Comparison of ENCODE assay signal across 20 mouse cellular contexts in the genomic region with DNA sequence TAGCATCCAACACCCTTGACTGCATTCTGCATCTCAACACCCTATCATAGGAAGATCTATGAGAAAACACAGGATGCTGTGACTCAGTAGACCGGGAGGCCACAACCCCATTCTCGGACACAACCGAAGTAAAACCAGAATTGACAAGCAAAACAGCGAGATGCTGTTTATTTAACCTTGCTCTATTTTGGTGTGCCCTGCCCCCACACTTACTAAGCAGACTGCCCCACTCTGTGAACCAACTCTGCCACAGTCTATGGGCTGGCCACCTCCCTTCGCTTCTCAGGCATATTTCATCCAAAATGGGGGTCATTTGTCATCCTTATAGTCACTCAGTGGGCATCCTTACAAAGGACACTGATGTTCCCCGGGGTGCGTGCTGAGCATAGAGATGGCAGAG.
DNase-seq lines count a peak whose midpoint lies in the region; ATAC-seq and TF ChIP-seq lines count a peak whose summit lies in the region.
"Had no signal": no experiment of that assay in that cellular context is flagged by ENCODE, and none has a peak within 500 bp of the region (broad histone marks: within the 10 kb centered on the region; RNA-seq: fewer than 3 reads in every experiment).

No protein-coding gene starts in this region.

- TF ChIP-seq CTCF in lung, postnatal 0 days (IDR thresholded peaks at IDR 0.05) = no peak

- no peaks in the 10 kb centered on the region for H3K27me3 ChIP-seq in lung, postnatal 0 days (replicated peaks; ENCODE audit: insufficient read depth, low read length)
- H3K27me3 ChIP-seq in limb, embryonic 10.5 days (ENCODE audit: low read depth, poor library complexity, severe bottlenecking) = no peaks in the 10 kb centered on the region
- H3K27me3 ChIP-seq in liver, embryonic 11.5 days (replicated peaks; ENCODE audit: control insufficient read depth, insufficient read depth, low read length) = no peaks in the 10 kb centered on the region
- H3K27me3 ChIP-seq: embryonic facial prominence, embryonic 13.5 days; heart, embryonic 15.5 days had no signal

- no peak overlapping the region for H3K4me2 ChIP-seq in lung, postnatal 0 days (replicated peaks; ENCODE audit: low read depth, low read length)
- H3K4me2 ChIP-seq in liver, embryonic 11.5 days = no peak overlapping the region
- H3K4me2 ChIP-seq: embryonic facial prominence, embryonic 13.5 days; forebrain, embryonic 12.5 days; heart, embryonic 11.5 days; heart, embryonic 15.5 days had no signal

- H3K9me3 ChIP-seq in lung, postnatal 0 days (ENCODE audit: low read length) = no peaks in the 10 kb centered on the region
- no peaks in the 10 kb centered on the region for H3K9me3 ChIP-seq in limb, embryonic 10.5 days (replicated peaks)
- H3K9me3 ChIP-seq in liver, embryonic 11.5 days (ENCODE audit: control insufficient read depth, low read length) = no peaks in the 10 kb centered on the region
- H3K9me3 ChIP-seq: embryonic facial prominence, embryonic 13.5 days; forebrain, embryonic 12.5 days; heart, embryonic 15.5 days had no signal

- no peak for TF ChIP-seq EP300 in lung, postnatal 0 days (IDR thresholded peaks at IDR 0.05)

- no peaks in the 10 kb centered on the region; the same call in 1 of the 2 replicates for H3K4me1 ChIP-seq in lung, postnatal 0 days (ENCODE audit: insufficient read depth, low read depth, low read length)
- peaks cover 85% of the 10 kb centered on the region for H3K4me1 ChIP-seq in limb, embryonic 10.5 days
- 0 out of 2 replicates have a peak, but pooled peaks cover 2% of the 10 kb centered on the region for H3K4me1 ChIP-seq in liver, embryonic 11.5 days (replicated peaks; ENCODE audit: control insufficient read depth, insufficient read depth, low read length)

- 0 out of 2 replicates have a peak, but pooled peaks have one; percentile 20 for ATAC-seq in lung, postnatal 0 days
- ATAC-seq in liver, embryonic 11.5 days (replicated peaks; ENCODE audit: low FRiP score) = no peak
- ATAC-seq: forebrain, embryonic 16.5 days; intestine, embryonic 16.5 days had no signal

- H3K36me3 ChIP-seq in lung, postnatal 0 days (ENCODE audit: insufficient read depth, low read length) = no peaks in the 10 kb centered on the region
- peaks cover 5% of the 10 kb centered on the region; the same call in 1 of the 2 replicates for H3K36me3 ChIP-seq in limb, embryonic 10.5 days
- no peaks in the 10 kb centered on the region for H3K36me3 ChIP-seq in liver, embryonic 11.5 days (ENCODE audit: control insufficient read depth, insufficient read depth, low read length)
- H3K36me3 ChIP-seq: forebrain, embryonic 12.5 days; heart, embryonic 15.5 days had no signal

- peak; percentile 32 to 72 for DNase-seq in adrenal gland, adult (ENCODE audit: inconsistent age in 2 of 2, low spot score in 1 of 2)
- DNase-seq in adrenal gland, postnatal 4 days (ENCODE audit: low spot score in 2 of 2) = no peak
- DNase-seq in lung, postnatal 0 days (ENCODE audit: low spot score) = no peak
- no peak for DNase-seq in lung, postnatal 36 days
- peak; percentile 61 for DNase-seq in adrenal gland, postnatal 14 days
- DNase-seq in limb, embryonic 10.5 days (ENCODE audit: low spot score) = no peak
- DNase-seq in liver, embryonic 11.5 days (ENCODE audit: low spot score) = no peak
- DNase-seq in gastrocnemius, postnatal 14 days = no peak
- DNase-seq: cerebellum, adult 11-12 months; cerebellum, adult 9-10 months; cerebellum, postnatal 25 days; gastrocnemius, postnatal 10 days; heart, adult 2 months; heart, postnatal 14 days had no signal

- intact Hi-C loops in gastrocnemius, postnatal 14 days (cut with DNase I; ENCODE audit: low total_unique reads) = no loop called here

- no peak overlapping the region for H3K9ac ChIP-seq in lung, postnatal 0 days (replicated peaks; ENCODE audit: low read depth)
- H3K9ac ChIP-seq in liver, embryonic 11.5 days (ENCODE audit: low read depth, low read length) = no peak overlapping the region
- H3K9ac ChIP-seq: embryonic facial prominence, embryonic 13.5 days; forebrain, embryonic 12.5 days; heart, embryonic 15.5 days had no signal

- H3K4me3 ChIP-seq in lung, postnatal 0 days (ENCODE audit: low read depth, low read length) = no peak overlapping the region
- no peak overlapping the region for H3K4me3 ChIP-seq in limb, embryonic 10.5 days
- H3K4me3 ChIP-seq in liver, embryonic 11.5 days (ENCODE audit: low read depth, low read length) = no peak overlapping the region
- H3K4me3 ChIP-seq: embryonic facial prominence, embryonic 13.5 days; forebrain, embryonic 12.5 days; heart, adult 2 months; heart, embryonic 15.5 days had no signal

- no peak overlapping the region for H3K27ac ChIP-seq in lung, postnatal 0 days (ENCODE audit: low read length)
- peak overlapping the region; percentile 74 for H3K27ac ChIP-seq in limb, embryonic 10.5 days
- no peak overlapping the region for H3K27ac ChIP-seq in liver, embryonic 11.5 days (ENCODE audit: low read depth, low read length)
- H3K27ac ChIP-seq: embryonic facial prominence, embryonic 13.5 days; forebrain, embryonic 12.5 days; heart, adult 2 months; heart, embryonic 15.5 days had no signal

- WGBS in lung, postnatal 0 days = 57% methylated on average over 7 of the region's 7 CpGs
- WGBS in limb, embryonic 10.5 days = 81% methylated on average over 7 of the region's 7 CpGs
- WGBS in liver, embryonic 11.5 days = 77% methylated on average over 7 of the region's 7 CpGs

Comparison
In these comparisons a context has a peak if more than half of its experiments do, and no peak if none do; other contexts are left out.
1. DNase-seq: peak in adrenal gland, adult (2 of 2) and adrenal gland, postnatal 14 days (single experiment); none in adrenal gland, postnatal 4 days (0 of 2), lung, postnatal 0 days (single experiment), lung, postnatal 36 days (single experiment), limb, embryonic 10.5 days (single experiment), liver, embryonic 11.5 days (single experiment) and gastrocnemius, postnatal 14 days (single experiment).